Mouse (Mus musculus): Measurements from ENCODE around the gene Methig1.

GRCm38 (mm10) chr15:100428296-100428905 lies 75.5 kb downstream of the Methig1 start:
- TF ChIP-seq CTCF (IDR thresholded peaks at IDR 0.05) (no peak), EP300 (IDR thresholded peaks at IDR 0.05) (no peak)
